Mouse (Mus musculus) MEL (cell line): Measurements from ENCODE around the gene Ryr1.
A peak's percentile ranks its signal among the peaks of the same experiment; 100 is the strongest.

Experiments used
- CTCF ChIP-seq, 3 experiments: IDR thresholded peaks in 2 of 3; conservative IDR thresholded peaks in 1 of 3; 2 replicates each; pipeline ENCODE4 v1.5.1; 2011 to 2012; ENCODE audit warnings: low read length in 3 of 3, low read depth in 2 of 3, mild to moderate bottlenecking in 2 of 3, improper control_type of control experiment in 1 of 3, inconsistent platforms in 1 of 3, mixed read lengths in 1 of 3, moderate library complexity in 1 of 3; ENCODE audit not compliant: control insufficient read depth in 1 of 3, insufficient read depth in 1 of 3, poor library complexity in 1 of 3, severe bottlenecking in 1 of 3
- JUND ChIP-seq: IDR thresholded peaks from 2 replicates; pipeline ENCODE4 v1.6.1; 2011; ENCODE audit warnings: low read depth, mild to moderate bottlenecking, improper control_type of control experiment, low read length
- MAX ChIP-seq: IDR thresholded peaks from 2 replicates; pipeline ENCODE4 v1.6.1; 2011; ENCODE audit warnings: low read length, improper control_type of control experiment
- MXI1 ChIP-seq: IDR thresholded peaks from 2 replicates; pipeline ENCODE4 v1.6.1; 2011; ENCODE audit warnings: mild to moderate bottlenecking, low read depth, low read length, improper control_type of control experiment
- MYB ChIP-seq: IDR thresholded peaks from 2 replicates; pipeline ENCODE4 v1.6.1; 2011; ENCODE audit warnings: mild to moderate bottlenecking, low read depth, low read length, improper control_type of control experiment
- MYC ChIP-seq: IDR thresholded peaks from 2 replicates; pipeline ENCODE4 v1.6.1; 2011; ENCODE audit warnings: low read depth, mild to moderate bottlenecking, low read length, improper control_type of control experiment, moderate library complexity
- NRF1 ChIP-seq: IDR thresholded peaks from 2 replicates; pipeline ENCODE4 v1.6.1; 2014; ENCODE audit warnings: low read depth, mild to moderate bottlenecking, inconsistent platforms, low read length, improper control_type of control experiment, moderate library complexity; ENCODE audit not compliant: poor library complexity, insufficient read depth, severe bottlenecking
- POLR2A ChIP-seq, 2 experiments: IDR thresholded peaks; 2 replicates each; pipeline ENCODE4 v1.6.1; 2011 to 2012; ENCODE audit warnings: low read length in 2 of 2, mild to moderate bottlenecking in 2 of 2, control low read depth in 1 of 2, improper control_type of control experiment in 1 of 2, low read depth in 1 of 2, moderate library complexity in 1 of 2; ENCODE audit not compliant: control insufficient read depth in 1 of 2, insufficient read depth in 1 of 2, poor library complexity in 1 of 2
- RCOR1 ChIP-seq: IDR thresholded peaks from 2 replicates; pipeline ENCODE4 v1.6.1; 2012; ENCODE audit warnings: low read depth, mild to moderate bottlenecking, inconsistent platforms, low read length, improper control_type of control experiment
- SMC3 ChIP-seq: IDR thresholded peaks from 2 replicates; pipeline ENCODE4 v1.6.1; 2011; ENCODE audit warnings: low read depth, low read length, improper control_type of control experiment
- USF1 ChIP-seq: IDR thresholded peaks from 2 replicates; pipeline ENCODE4 v1.6.1; 2014; ENCODE audit warnings: low read depth, mild to moderate bottlenecking, inconsistent platforms, low read length, improper control_type of control experiment, moderate library complexity
- ZNF384 ChIP-seq: IDR thresholded peaks from 2 replicates; pipeline ENCODE4 v1.6.1; 2012; ENCODE audit warnings: low read depth, mild to moderate bottlenecking, inconsistent platforms, low read length, improper control_type of control experiment

- TF ChIP-seq USF1 = peak; percentile 39; the same call in 1 of the 2 replicates
- peak; percentile 48 to 67; a peak in 2 of 4 replicates for TF ChIP-seq POLR2A (IDR thresholded peaks at IDR 0.05; ENCODE audit: control insufficient read depth in 1 of 2, insufficient read depth in 1 of 2, low read depth in 1 of 2, low read length in 2 of 2, poor library complexity in 1 of 2)
- TF ChIP-seq CTCF (IDR thresholded peaks at IDR 0.05 in 2 of 3, conservative IDR thresholded peaks at IDR 0.05 in 1 of 3; ENCODE audit: control insufficient read depth in 1 of 3, insufficient read depth in 1 of 3, low read depth in 2 of 3, low read length in 3 of 3, poor library complexity in 1 of 3, severe bottlenecking in 1 of 3) = peak in 1 of 3 experiments; percentile 15; a peak in 1 of 6 replicates
- peak; percentile 47; the same call in 1 of the 2 replicates for TF ChIP-seq NRF1
- no peak for TF ChIP-seq SMC3
- peak; percentile 20; the same call in 1 of the 2 replicates for TF ChIP-seq RCOR1
- TF ChIP-seq JUND = no peak
- TF ChIP-seq MAX = peak; percentile 73
- peak; percentile 72 for TF ChIP-seq MXI1
- 0 out of 2 replicates have a peak, but pooled peaks have one; percentile 49 for TF ChIP-seq MYC
- TF ChIP-seq ZNF384 = 0 out of 2 replicates have a peak, but pooled peaks have one; percentile 21
- no peak for TF ChIP-seq MYB
These were observed 31.1 kb upstream of the Ryr1 start, which contains the start of gene Fam98c for GRCm38 (mm10) chr7:29155838-29156782.
